Mouse (Mus musculus) forebrain, postnatal 0 days (tissue): ENCODE measurements around the gene Sde2. TPM values are rescaled to one million over a fixed set of nuclear protein-coding genes. Genes with fewer than 3 reads are reported as not detected.
A peak's percentile ranks its signal among the peaks of the same experiment; 100 is the strongest.

Experiments used
- ATAC-seq: fragments of 200-750 bp; cut with Nextera tagmentation; 2 replicates; pipeline ENCODE4 v1.8.0; 2017; ENCODE audit warnings: mild to moderate bottlenecking, moderate library complexity
- DNase-seq: peaks from one replicate; pipeline ENCODE4 v3.0.0-alpha.2; 2015
- H3K27ac ChIP-seq: fragments of 300-500 bp; sonication (generic); 2 replicates; pipeline ENCODE4 v1.5.1; 2014; ENCODE audit warnings: low read depth, mild to moderate bottlenecking, antibody characterized with exemption, low read length, moderate library complexity, mixed read lengths
- H3K27me3 ChIP-seq: fragments of 300-500 bp; sonication (generic); 2 replicates; pipeline ENCODE4 v1.6.1; 2014; ENCODE audit warnings: mild to moderate bottlenecking, low read length, mixed read lengths; ENCODE audit not compliant: insufficient read depth
- H3K36me3 ChIP-seq: fragments of 300-500 bp; sonication (generic); 2 replicates; pipeline ENCODE4 v1.6.1; 2014; ENCODE audit warnings: mild to moderate bottlenecking, moderate library complexity; ENCODE audit not compliant: insufficient read depth
- H3K4me1 ChIP-seq: fragments of 300-500 bp; sonication (generic); 2 replicates; pipeline ENCODE4 v1.6.1; 2014; ENCODE audit warnings: antibody characterized with exemption; ENCODE audit not compliant: insufficient read depth
- H3K4me2 ChIP-seq: fragments of 300-500 bp; sonication (generic); 2 replicates; pipeline ENCODE4 v1.6.1; 2014; ENCODE audit warnings: low read depth, mild to moderate bottlenecking, moderate library complexity
- H3K4me3 ChIP-seq: fragments of 300-500 bp; sonication (generic); 2 replicates; pipeline ENCODE4 v1.5.1; 2014; ENCODE audit warnings: low read depth, low read length, mixed read lengths
- H3K9ac ChIP-seq: fragments of 300-500 bp; sonication (generic); 2 replicates; pipeline ENCODE4 v1.6.1; 2014; ENCODE audit warnings: mild to moderate bottlenecking
- H3K9me3 ChIP-seq: fragments of 300-500 bp; sonication (generic); 2 replicates; pipeline ENCODE4 v1.6.1; 2016; ENCODE audit warnings: low read length
- CTCF ChIP-seq: sonication (generic); IDR thresholded peaks from 2 replicates; pipeline ENCODE4 v1.5.1; 2016; ENCODE audit warnings: antibody characterized with exemption, control low read depth, low read depth
- WGBS: fragments of 180-500 bp; shearing (Covaris S2); extraction: QIAGEN DNeasy Blood & Tissue Kit; methylation state at CpG from one replicate; pipeline ENCODE4 v1.1.7; 2014; 5-methylcytosine and 5-hydroxymethylcytosine counted together
- polyA plus RNA-seq: library from polyadenylated mRNA; unstranded; fragments of >200 nt; fragmentation: Nextera tagmentation; extraction: Ambion mirVana; gene quantifications from 2 replicates; pipeline ENCODE4 v1.2.1, GENCODE M21; 2015
- total RNA-seq: library from RNA; depleted of rRNA; stranded (reverse); fragments of >200 nt; gene quantifications from 2 replicates; pipeline ENCODE4 v1.2.3, GENCODE M21; 2014

Gene Sde2
- total and polyA plus RNA-seq, 2 experiments from 2014 or later, result 19.6 to 24.8 TPM

GRCm38 (mm10) chr1:180812463-180813408, 38.2 kb upstream of the Sde2 start:
- Histone ChIP-seq H3K9ac (peak overlapping the region; percentile 98), H3K4me2 (peak overlapping the region; percentile 50), H3K4me1 (peaks cover 23% of the 10 kb centered on the region), H3K36me3 (peaks cover 12% of the 10 kb centered on the region), H3K4me3 (peak overlapping the region; percentile 95), H3K27ac (peak overlapping the region; percentile 100), H3K27me3 (no peaks in the 10 kb centered on the region), H3K9me3 (no peaks in the 10 kb centered on the region)
- DNase-seq (peak; percentile 69), ATAC-seq (peak; percentile 27; the same call in 1 of the 2 replicates)
- under 1% methylated on average over 71 of the region's 71 CpGs for WGBS
- no peak for TF ChIP-seq CTCF

GRCm38 (mm10) chr1:180813409-180813884, 37.5 kb upstream of the Sde2 start:
- Histone ChIP-seq H3K9me3 (no peaks in the 10 kb centered on the region), H3K27ac (peak overlapping the region; percentile 100), H3K27me3 (no peaks in the 10 kb centered on the region), H3K9ac (peak overlapping the region; percentile 98), H3K4me2 (peak overlapping the region; percentile 61), H3K36me3 (peaks cover 7% of the 10 kb centered on the region), H3K4me1 (peaks cover 23% of the 10 kb centered on the region), H3K4me3 (peak overlapping the region; percentile 95)
- peak; percentile 96 for DNase-seq
- no peak for TF ChIP-seq CTCF
- ATAC-seq, result peak; percentile 95
- 0% methylated on average over 37 of the region's 65 CpGs for WGBS

- Histone ChIP-seq H3K4me2 (peak within 1 kb of the TSS; percentile 61), H3K27me3 (no peaks in the 10 kb centered on the region), H3K4me1 (peaks cover 20% of the 10 kb centered on the region), H3K36me3 (peaks cover 4% of the 10 kb centered on the region), H3K4me3 (peak within 1 kb of the TSS; percentile 95), H3K27ac (peak within 1 kb of the TSS; percentile 100), H3K9me3 (no peaks in the 10 kb centered on the region), H3K9ac (peak within 1 kb of the TSS; percentile 98)
- DNase-seq (peak; percentile 77), ATAC-seq (peak; percentile 61)
- 0 out of 2 replicates have a peak, but pooled peaks have one; percentile 6 for TF ChIP-seq CTCF
- 2% methylated on average over 59 of the region's 69 CpGs for WGBS
Observed at GRCm38 (mm10) chr1:180813885-180814740, 36.8 kb upstream of the Sde2 start, which contains the start of gene H3f3a. TSS of gene H3f3a (minus strand) at chr1:180813943.

- ATAC-seq (no peak), DNase-seq (peak; percentile 32)
- peak overlapping the region; percentile 9 for H3K4me3 ChIP-seq
- H3K9ac ChIP-seq, result peak overlapping the region; percentile 19; the same call in 1 of the 2 replicates
- peaks cover 17% of the 10 kb centered on the region for H3K4me1 ChIP-seq
- WGBS, result 26% methylated on average over 12 of the region's 12 CpGs
- peak overlapping the region; percentile 38 for H3K4me2 ChIP-seq
- no peaks in the 10 kb centered on the region for H3K27me3 ChIP-seq
- peak overlapping the region; percentile 51 for H3K27ac ChIP-seq
- no peaks in the 10 kb centered on the region for H3K9me3 ChIP-seq
- TF ChIP-seq CTCF, result no peak
- H3K36me3 ChIP-seq, result no peaks in the 10 kb centered on the region
Observed at GRCm38 (mm10) chr1:180815371-180816024, 35.4 kb upstream of the Sde2 start.

- 76% methylated on average over 2 of the region's 2 CpGs for WGBS
- Histone ChIP-seq H3K27me3 (no peaks in the 10 kb centered on the region), H3K4me3 (no peak overlapping the region), H3K9ac (no peak overlapping the region), H3K4me2 (no peak overlapping the region), H3K4me1 (peaks cover 14% of the 10 kb centered on the region; the same call in 1 of the 2 replicates), H3K36me3 (no peaks in the 10 kb centered on the region), H3K27ac (no peak overlapping the region), H3K9me3 (no peaks in the 10 kb centered on the region)
- no peak for DNase-seq
- no peak for TF ChIP-seq CTCF
- no peak for ATAC-seq
Observed at GRCm38 (mm10) chr1:180818000-180818399, 32.9 kb upstream of the Sde2 start.

- no peak for DNase-seq
- Histone ChIP-seq H3K27me3 (no peaks in the 10 kb centered on the region), H3K4me3 (no peak overlapping the region), H3K4me2 (no peak overlapping the region), H3K4me1 (no peaks in the 10 kb centered on the region), H3K9me3 (no peaks in the 10 kb centered on the region), H3K36me3 (no peaks in the 10 kb centered on the region), H3K27ac (no peak overlapping the region), H3K9ac (no peak overlapping the region)
- ATAC-seq, result no peak
- WGBS, result 84% methylated on average over 6 of the region's 6 CpGs
- no peak for TF ChIP-seq CTCF
Observed at GRCm38 (mm10) chr1:180821101-180821500, 29.8 kb upstream of the Sde2 start.
